Mouse (Mus musculus) MN1 (cell line): ENCODE measurements around the gene Ginm1.

Source experiments
- DNase-seq: peaks from one replicate; pipeline ENCODE4 v3.0.0-alpha.2; 2016; ENCODE audit warnings: low spot score

Gene Ginm1

GRCm38 (mm10) chr10:7792751-7793385 lies at the start of gene Ginm1, which contains the start of gene Ppil4:
Ginm1 (minus strand) TSS chr10:7792824.
Ppil4 (plus strand) TSS chr10:7792891.
- DNase-seq: peak; percentile 99

DNA sequence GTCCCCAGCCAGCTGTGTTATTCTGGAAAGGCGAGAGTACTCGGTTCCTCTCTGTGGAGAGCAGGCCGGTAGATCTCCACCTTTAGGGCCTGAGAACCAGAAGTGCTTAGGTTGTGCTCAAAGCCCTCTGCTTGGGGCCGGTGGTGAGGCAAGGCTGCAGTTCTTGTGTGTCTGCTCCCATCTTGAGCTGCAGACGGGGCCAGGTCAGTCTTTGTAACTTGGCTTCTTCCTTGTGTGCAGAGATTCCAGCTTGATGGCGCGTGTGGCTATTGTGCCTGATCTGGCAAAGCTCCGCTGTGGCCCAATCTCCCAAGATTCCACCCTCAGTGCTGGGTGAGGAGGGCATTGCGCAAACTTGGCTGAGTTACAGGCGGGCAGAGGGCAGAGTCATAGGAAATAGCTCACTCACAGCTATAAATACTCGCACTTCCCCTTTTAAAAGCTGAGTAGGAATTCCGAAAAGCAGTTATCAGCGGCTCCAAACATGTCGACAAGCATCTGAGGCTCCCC lies 49.0 kb upstream of the Ginm1 start:
- no peak for DNase-seq

- DNase-seq: no peak
Measured at GRCm38 (mm10) chr10:7840785-7841184, 48.2 kb upstream of the Ginm1 start.

DNA sequence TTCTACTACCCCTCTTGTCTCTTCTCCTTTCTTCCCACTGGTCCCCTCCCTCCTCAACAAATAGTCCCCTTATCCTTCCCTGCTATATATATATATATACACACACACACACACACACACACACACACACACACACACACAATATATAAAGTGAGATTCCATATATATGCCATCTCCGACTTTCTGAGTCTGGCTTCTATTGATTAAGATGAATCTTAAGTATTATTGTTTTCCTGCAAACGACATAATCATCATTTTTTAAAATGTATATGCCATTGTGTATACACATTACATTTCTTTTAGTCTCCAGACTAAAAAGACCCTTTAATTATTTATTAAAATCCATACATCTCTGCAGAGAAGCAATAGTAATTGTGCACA lies 47.7 kb upstream of the Ginm1 start:
- DNase-seq: no peak

GRCm38 (mm10) chr10:7839551-7840352 lies 47.1 kb upstream of the Ginm1 start:
- DNase-seq: peak; percentile 74

DNA sequence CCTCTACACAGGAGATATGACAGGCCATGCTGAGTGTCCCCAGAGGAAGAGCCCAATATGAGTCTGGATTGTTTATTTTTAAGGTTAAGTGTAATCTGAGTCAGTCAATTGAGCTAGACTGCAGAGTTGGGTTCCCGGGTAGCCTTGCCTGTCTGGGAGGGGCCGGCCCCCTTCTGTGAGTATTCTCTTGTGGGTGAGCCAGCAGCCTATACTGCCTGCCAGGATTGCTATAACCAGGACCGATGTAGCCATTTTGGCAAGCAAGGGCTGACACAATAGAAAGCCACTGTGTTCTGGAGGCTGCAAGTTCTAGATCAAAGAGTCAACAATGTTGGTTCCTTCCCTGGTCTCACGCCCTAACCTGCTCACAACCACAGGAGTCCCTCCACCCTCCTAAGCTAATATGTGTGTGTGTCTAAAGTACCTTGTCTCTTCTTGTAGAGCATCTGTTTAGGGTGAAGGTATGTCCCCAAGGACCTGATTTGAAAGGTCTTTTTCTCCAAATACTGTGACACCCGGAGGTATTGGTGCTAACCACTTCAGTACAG lies 46.3 kb upstream of the Ginm1 start:
- peak; percentile 17 for DNase-seq

DNA sequence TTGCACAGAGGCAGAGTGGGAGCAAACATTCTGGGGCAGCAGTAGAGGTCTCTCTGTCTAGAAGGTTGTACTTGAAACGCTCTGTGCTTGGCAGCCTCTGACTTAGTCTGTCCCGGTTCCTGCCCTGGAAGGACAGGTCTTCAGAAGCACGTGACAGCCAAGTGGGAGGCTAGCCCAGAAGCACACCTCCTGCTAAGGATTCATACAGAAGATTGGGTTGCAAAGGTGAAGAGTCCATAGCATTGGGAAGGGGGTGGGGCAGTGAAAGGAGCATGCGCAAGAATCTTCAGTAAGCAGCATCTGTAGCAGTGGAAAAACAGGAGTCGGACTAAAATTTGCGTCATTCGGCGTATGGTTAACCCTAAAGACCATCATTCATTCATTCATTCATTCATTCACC lies 45.4 kb upstream of the Ginm1 start:
- no peak for DNase-seq

- no peak for DNase-seq
Measured at GRCm38 (mm10) chr10:7837446-7837845, 44.8 kb upstream of the Ginm1 start.

- no peak for DNase-seq
Measured at GRCm38 (mm10) chr10:7836902-7837301, 44.3 kb upstream of the Ginm1 start.

DNA sequence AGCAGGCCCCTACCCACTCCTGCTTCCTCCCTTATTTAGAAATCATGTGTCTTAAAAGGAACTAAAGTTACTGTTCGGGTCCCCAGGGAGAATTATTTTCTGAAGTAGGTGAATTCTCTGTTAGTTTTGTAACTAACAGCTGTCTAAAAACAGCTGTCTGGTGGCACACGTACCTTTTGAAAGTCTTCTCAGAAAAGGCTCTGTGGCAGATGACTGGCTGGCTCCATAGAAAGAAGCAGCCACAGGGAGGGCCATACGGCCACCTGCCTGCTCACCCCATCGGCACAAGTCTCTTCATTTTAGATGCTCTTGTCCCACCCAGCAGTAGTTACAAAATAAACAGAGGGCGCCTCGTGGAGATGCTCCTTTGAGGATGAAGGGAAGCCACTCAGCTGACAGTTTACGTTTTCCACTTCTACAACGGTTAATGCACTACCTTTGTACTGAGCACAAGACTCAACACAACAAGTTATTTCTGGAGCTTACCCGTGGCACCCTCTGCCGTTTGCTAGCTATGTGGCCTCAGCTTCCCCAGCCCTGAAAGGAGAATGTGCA lies 42.1 kb upstream of the Ginm1 start:
- no peak for DNase-seq

GRCm38 (mm10) chr10:7833377-7834165 lies 40.9 kb upstream of the Ginm1 start:
- no peak for DNase-seq

GRCm38 (mm10) chr10:7832171-7832676 lies 39.6 kb upstream of the Ginm1 start, which contains the start of gene Zc3h12d:
Zc3h12d (plus strand) TSS chr10:7832470.
- DNase-seq: peak; percentile 34

DNA sequence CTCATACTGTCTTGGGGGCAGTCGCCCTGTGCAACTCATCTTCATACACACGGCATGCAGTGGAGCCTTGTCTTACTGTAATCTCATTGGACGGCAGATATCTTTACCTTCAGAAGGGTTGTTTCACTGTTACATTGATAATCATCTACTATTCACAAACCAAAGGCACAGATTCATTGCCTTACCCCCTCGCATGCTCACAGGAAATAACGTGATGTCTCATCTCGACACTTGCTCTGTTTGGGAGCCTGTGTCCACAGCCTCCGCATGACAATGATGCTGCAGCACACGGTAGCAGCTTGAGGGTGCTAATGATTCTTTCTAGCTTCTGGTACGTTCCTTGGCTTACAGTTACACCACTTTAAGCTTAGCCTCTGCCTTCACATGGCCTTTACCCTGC lies 33.5 kb upstream of the Ginm1 start:
- no peak for DNase-seq

DNA sequence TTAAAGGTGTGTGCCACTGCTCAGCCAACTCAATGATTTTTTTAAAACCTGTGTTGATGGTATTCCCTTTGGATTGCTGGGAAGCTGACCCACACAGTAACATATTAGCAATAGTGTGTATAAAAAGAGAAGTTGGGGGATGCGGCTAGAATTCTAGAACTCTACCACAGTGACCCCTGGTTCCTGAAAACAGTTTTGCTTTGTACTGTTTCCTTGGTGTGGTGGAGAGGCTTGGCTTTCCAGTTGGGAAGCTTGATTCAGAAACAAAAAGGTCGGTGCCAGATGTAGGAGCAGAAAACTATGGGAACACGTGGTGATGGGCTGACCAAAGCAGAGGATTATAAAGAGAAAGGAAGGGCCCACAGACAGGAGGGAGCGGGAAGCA lies 32.6 kb upstream of the Ginm1 start:
- DNase-seq: no peak

DNA sequence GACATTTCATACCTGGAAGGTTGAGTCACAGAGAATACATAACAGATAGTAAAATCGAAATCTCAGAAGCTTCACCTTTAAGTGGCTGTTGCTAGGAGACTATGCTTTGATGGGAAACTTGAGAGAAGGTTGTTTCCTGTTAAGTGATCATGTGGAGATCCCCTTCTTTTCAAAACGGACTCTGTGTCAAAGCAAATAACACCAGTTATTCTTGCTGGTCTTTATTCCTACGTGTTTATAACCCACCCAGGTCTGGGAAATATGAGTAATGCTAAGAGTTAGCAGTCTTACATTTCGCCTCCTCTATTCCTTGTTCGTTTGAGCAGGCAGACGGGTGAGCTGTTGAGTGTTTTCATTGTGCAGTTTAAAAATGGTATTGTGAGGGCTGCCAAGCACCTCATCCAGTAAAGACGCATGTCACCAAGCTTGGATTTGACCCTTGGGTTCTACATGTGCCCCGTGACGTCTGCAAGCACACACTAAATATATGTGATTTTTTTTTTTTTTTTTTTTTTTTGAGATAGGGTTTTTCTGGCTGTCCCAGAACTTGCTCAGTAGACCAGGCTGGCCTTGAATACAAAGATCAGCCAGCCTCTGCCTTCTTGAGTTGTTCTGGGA lies 32.1 kb upstream of the Ginm1 start:
- no peak for DNase-seq

DNA sequence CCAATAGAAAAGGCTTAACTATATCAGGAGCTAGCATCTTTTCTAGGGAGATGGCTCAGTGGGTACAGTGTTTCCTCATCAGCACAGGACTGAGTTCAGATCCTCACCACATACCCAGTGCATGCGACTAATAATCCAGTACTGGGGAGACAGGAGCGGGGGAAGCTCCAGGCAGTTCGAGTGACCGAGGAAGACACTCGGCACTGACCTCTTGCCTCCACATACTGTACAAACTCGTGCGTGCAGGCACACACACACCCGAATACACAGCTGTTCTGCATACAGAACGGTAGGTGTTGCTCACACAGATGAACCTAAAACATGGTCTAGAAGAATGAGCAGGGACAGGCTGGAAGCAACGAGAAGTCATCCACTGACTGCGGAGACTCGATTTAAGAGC lies 29.4 kb upstream of the Ginm1 start:
- DNase-seq: no peak

GRCm38 (mm10) chr10:7820171-7820570 lies 27.5 kb upstream of the Ginm1 start:
- no peak for DNase-seq

DNA sequence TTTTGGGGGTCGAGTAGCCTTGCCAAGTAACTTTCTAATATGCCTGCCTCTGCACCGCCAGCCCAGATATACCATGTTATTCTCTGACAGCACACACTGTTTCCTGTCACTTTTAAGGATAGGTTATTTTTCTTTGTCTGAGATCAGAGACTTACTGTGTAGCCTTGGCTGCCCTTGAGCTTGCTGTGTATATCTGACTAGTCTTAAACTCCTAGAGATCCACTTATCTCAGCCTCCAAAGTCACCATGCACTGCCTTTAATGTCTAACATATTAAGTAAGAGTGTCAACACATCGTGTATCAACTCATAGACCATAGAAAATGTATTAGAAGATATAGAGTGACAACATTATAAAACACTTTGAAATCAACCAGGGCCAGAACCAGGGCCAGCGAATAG lies 27.0 kb upstream of the Ginm1 start:
- no peak for DNase-seq

DNA sequence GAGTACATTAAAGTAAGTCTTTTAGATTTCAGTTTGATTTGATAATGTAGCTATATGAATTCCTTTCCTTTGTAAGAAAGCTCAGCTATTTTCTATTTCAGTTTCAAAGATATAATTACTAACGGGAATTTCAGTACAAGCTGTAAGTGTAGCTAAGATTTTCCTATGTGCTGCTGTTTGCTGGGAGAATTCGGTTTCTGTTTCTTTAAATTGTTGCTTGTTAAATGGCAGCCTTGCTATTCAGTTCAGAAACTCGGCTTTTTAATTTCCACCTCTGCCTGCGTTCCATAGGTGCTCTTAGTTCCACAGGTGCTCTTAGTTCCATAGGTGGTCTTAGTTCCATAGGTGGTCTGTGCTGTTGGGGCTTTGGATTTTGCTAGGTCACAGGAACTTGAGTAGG lies 26.5 kb upstream of the Ginm1 start:
- no peak for DNase-seq

GRCm38 (mm10) chr10:7818676-7819075 lies 26.1 kb upstream of the Ginm1 start:
- DNase-seq: no peak

- no peak for DNase-seq
Measured at GRCm38 (mm10) chr10:7816476-7816875, 23.9 kb upstream of the Ginm1 start.
